ENCODE assay signal across 20 mouse cellular contexts in the genomic region with DNA sequence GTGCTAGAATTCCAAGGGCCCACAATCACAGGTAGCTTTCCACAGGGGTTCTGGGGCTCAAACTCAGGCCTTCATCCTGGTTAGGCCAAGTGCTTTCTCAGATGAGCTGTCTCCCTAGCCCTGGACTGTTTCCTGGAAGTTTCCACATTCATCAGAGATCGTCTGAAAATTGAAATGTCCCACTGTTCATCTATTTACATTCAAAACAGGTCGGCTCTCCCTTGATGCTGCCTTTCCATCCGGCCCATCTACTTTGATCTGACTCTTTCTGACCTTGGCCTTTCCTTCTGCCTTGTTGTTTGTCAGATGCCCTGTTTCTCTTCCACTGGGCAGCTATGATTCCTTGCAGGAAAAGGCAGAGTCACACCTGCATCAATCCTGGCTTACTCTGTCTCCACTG.
DNase-seq lines count a peak whose midpoint lies in the region; TF ChIP-seq lines count a peak whose summit lies in the region.
"Had no signal": no experiment of that assay in that cellular context is flagged by ENCODE, and none has a peak within 500 bp of the region (broad histone marks: within the 10 kb centered on the region; RNA-seq: fewer than 3 reads in every experiment).

No protein-coding gene starts in this region.

- no peaks in the 10 kb centered on the region for H3K79me2 ChIP-seq in liver, adult 2 months (ENCODE audit: control insufficient read depth, insufficient read depth, low read length)

- peak; percentile 32 for DNase-seq in adrenal gland, adult 8-10 months
- no peak for DNase-seq in adrenal gland, postnatal 25 days
- DNase-seq in liver, adult 2 months (ENCODE audit: extremely low read depth, low read depth, low spot score): peak; percentile 54
- no peak for DNase-seq in liver
- peak; percentile 13 for DNase-seq in adrenal gland, postnatal 10 days
- no peak for DNase-seq in layer of hippocampus, adult 2 months (ENCODE audit: low spot score in 2 of 2)
- no peak for DNase-seq in right cerebral cortex, postnatal 14 days
- DNase-seq: cerebellum, adult 18-20 months; cerebellum, adult 9-11 months; cerebellum, postnatal 36 days; embryo, embryonic 11 days; gastrocnemius, postnatal 14 days; heart, adult 2 months; heart, postnatal 14 days; kidney, adult 8-10 months had no signal

- 27% methylated on average over 3 of the region's 3 CpGs for WGBS in liver, adult 2 months

- no peaks in the 10 kb centered on the region for H3K36me3 ChIP-seq in liver, adult 2 months (ENCODE audit: control insufficient read depth, insufficient read depth, low read length)
- H3K36me3 ChIP-seq: embryonic facial prominence, embryonic 12.5 days; forebrain, embryonic 12.5 days; G1E; heart, embryonic 15.5 days had no signal

- no peak overlapping the region for H3K4me3 ChIP-seq in liver, adult 2 months (ENCODE audit: insufficient read depth, low read depth, low read length)
- no peak overlapping the region for H3K4me3 ChIP-seq in layer of hippocampus, adult 2 months
- H3K4me3 ChIP-seq: embryonic facial prominence, embryonic 12.5 days; forebrain, embryonic 12.5 days; heart, adult 2 months; heart, embryonic 15.5 days had no signal

- H3K27ac ChIP-seq in liver, adult 2 months (replicated peaks; ENCODE audit: insufficient read depth, low read depth, low read length): no peak overlapping the region
- no peak overlapping the region for H3K27ac ChIP-seq in layer of hippocampus, adult 2 months
- H3K27ac ChIP-seq: embryonic facial prominence, embryonic 12.5 days; forebrain, embryonic 12.5 days; heart, adult 2 months; heart, embryonic 15.5 days had no signal

- no peak for TF ChIP-seq POLR2A in liver, adult 2 months (IDR thresholded peaks at IDR 0.05; ENCODE audit: extremely low read depth, insufficient read depth, low read length)

- H3K4me1 ChIP-seq in liver, adult 2 months (ENCODE audit: control insufficient read depth, insufficient read depth, low read length): peaks cover 17% of the 10 kb centered on the region

- no peaks in the 10 kb centered on the region for H3K27me3 ChIP-seq in liver, adult 2 months (ENCODE audit: control insufficient read depth, insufficient read depth, low read length)
- H3K27me3 ChIP-seq: CH12.LX; embryonic facial prominence, embryonic 12.5 days; heart, embryonic 15.5 days had no signal

- no peak overlapping the region for H3K9ac ChIP-seq in liver, adult 2 months (ENCODE audit: low read depth, low read length)
- H3K9ac ChIP-seq: embryonic facial prominence, embryonic 12.5 days; forebrain, embryonic 12.5 days; heart, embryonic 15.5 days had no signal

- TF ChIP-seq CTCF in liver, adult 2 months (IDR thresholded peaks at IDR 0.05; ENCODE audit: low read depth, low read length): no peak
- no peak for TF ChIP-seq CTCF in layer of hippocampus, adult 2 months (conservative IDR thresholded peaks at IDR 0.05)

Comparison
In these comparisons a context has a peak if more than half of its experiments do, and no peak if none do; other contexts are left out.
1. DNase-seq: peak in adrenal gland, adult 8-10 months (single experiment), liver, adult 2 months (single experiment) and adrenal gland, postnatal 10 days (single experiment); none in adrenal gland, postnatal 25 days (single experiment), liver (single experiment), layer of hippocampus, adult 2 months (0 of 2) and right cerebral cortex, postnatal 14 days (single experiment).